Mouse (Mus musculus): ENCODE measurements around the gene Specc1.

The Specc1 gene

GRCm38 (mm10) chr11:62049170-62049569 is 92.6 kb downstream of the Specc1 start:
- no peak for DNase-seq (ENCODE audit: low read depth, low spot score)

- DNase-seq (ENCODE audit: low read depth, low spot score), result no peak
These were observed 94.1 kb downstream of the Specc1 start for GRCm38 (mm10) chr11:62050356-62051330.

GRCm38 (mm10) chr11:62051487-62051886 is 94.9 kb downstream of the Specc1 start:
- DNase-seq (ENCODE audit: low read depth, low spot score), result no peak

GRCm38 (mm10) chr11:62053928-62054327 is 97.4 kb downstream of the Specc1 start:
- no peak for DNase-seq (ENCODE audit: low read depth, low spot score)

GRCm38 (mm10) chr11:62064565-62064964 is 108.0 kb downstream of the Specc1 start:
- DNase-seq (ENCODE audit: low read depth, low spot score), result no peak

GRCm38 (mm10) chr11:62065655-62066054 is 109.1 kb downstream of the Specc1 start:
- no peak for DNase-seq (ENCODE audit: low read depth, low spot score)

GRCm38 (mm10) chr11:62069554-62069953 is 113.0 kb downstream of the Specc1 start:
- DNase-seq (ENCODE audit: low read depth, low spot score), result no peak

- DNase-seq (ENCODE audit: low read depth, low spot score), result no peak
These were observed 113.6 kb downstream of the Specc1 start for GRCm38 (mm10) chr11:62070206-62070605.

GRCm38 (mm10) chr11:62072406-62072805 is 115.8 kb downstream of the Specc1 start:
- no peak for DNase-seq (ENCODE audit: low read depth, low spot score)

- DNase-seq (ENCODE audit: low read depth, low spot score), result no peak
These were observed 117.1 kb downstream of the Specc1 start for GRCm38 (mm10) chr11:62073575-62074140.

- DNase-seq (ENCODE audit: low read depth, low spot score), result no peak
These were observed 118.0 kb downstream of the Specc1 start for GRCm38 (mm10) chr11:62074578-62074977.

GRCm38 (mm10) chr11:62075071-62075470 is 118.5 kb downstream of the Specc1 start:
- no peak for DNase-seq (ENCODE audit: low read depth, low spot score)

GRCm38 (mm10) chr11:62075551-62075950 is 119.0 kb downstream of the Specc1 start:
- no peak for DNase-seq (ENCODE audit: low read depth, low spot score)

- peak; percentile 98 for DNase-seq (ENCODE audit: low read depth, low spot score)
These were observed 120.0 kb downstream of the Specc1 start for GRCm38 (mm10) chr11:62076345-62077156.

GRCm38 (mm10) chr11:62077157-62077865 is 120.7 kb downstream of the Specc1 start:
- no peak for DNase-seq (ENCODE audit: low read depth, low spot score)

- no peak for DNase-seq (ENCODE audit: low read depth, low spot score)
These were observed 121.8 kb downstream of the Specc1 start for GRCm38 (mm10) chr11:62078371-62078770.

GRCm38 (mm10) chr11:62079100-62079857 is 122.7 kb downstream of the Specc1 start:
- DNase-seq (ENCODE audit: low read depth, low spot score), result no peak

GRCm38 (mm10) chr11:62080476-62080875 is 123.9 kb downstream of the Specc1 start:
- no peak for DNase-seq (ENCODE audit: low read depth, low spot score)

- DNase-seq (ENCODE audit: low read depth, low spot score), result no peak
These were observed 130.1 kb downstream of the Specc1 start for GRCm38 (mm10) chr11:62086648-62087047.

- DNase-seq (ENCODE audit: low read depth, low spot score), result no peak
These were observed 130.5 kb downstream of the Specc1 start for GRCm38 (mm10) chr11:62087051-62087450.

- no peak for DNase-seq (ENCODE audit: low read depth, low spot score)
These were observed 132.1 kb downstream of the Specc1 start for GRCm38 (mm10) chr11:62088651-62089050.
